Mouse (Mus musculus) erythroblast, embryonic 14.5 days (primary cell): Measurements from ENCODE around the gene Stra6.

Experiments
- GATA1 ChIP-seq: IDR thresholded peaks from 2 replicates; pipeline ENCODE4 v1.6.1; 2012; ENCODE audit warnings: low read length, inconsistent platforms, mixed read lengths
- TAL1 ChIP-seq: IDR thresholded peaks from 3 replicates; pipeline ENCODE4 v1.6.1; 2012; ENCODE audit warnings: low read length, inconsistent platforms, mixed read lengths

DNA sequence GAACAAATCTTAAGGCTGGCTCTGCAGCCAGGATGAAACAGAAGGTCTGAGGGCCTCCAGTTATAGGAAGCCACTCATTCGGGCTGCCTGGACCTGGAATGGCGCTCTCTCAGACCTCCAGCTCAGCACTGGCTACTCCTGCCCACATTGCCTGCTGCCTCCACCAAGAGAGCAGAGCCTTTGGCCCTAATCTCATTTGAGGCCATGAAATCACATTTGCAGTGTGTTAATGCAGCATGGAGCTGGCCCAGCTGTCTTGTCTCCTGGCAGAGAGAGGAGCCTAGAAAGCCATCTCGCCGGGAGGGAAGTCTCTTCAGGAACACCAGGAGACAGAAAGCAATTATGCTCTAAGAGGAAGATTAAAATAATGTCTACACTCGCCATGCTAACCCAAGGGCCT, 43.9 kb downstream of the Stra6 start:
- TF ChIP-seq GATA1 (no peak), TAL1 (no peak)
